Mouse (Mus musculus) stomach, postnatal 0 days (tissue): ENCODE measurements around the gene Tmem104.

Experiments used
- CTCF ChIP-seq: IDR thresholded peaks from 2 replicates; pipeline ENCODE4 v1.5.1; 2016; ENCODE audit warnings: antibody characterized with exemption, low read depth, mild to moderate bottlenecking, moderate library complexity
- EP300 ChIP-seq: optimal IDR thresholded peaks from 2 replicates; pipeline ENCODE3; 2016; ENCODE audit warnings: antibody characterized with exemption

GRCm38 (mm10) chr11:115200520-115200919, 13.2 kb downstream of the Tmem104 start:
- TF ChIP-seq EP300 (no peak), CTCF (no peak)
